Mouse (Mus musculus): ENCODE measurements at regions not wholly inside any gene's neighbourhood (a gene's known extent, or its start where the extent isn't known, plus 50 kb on each side); places are given as distances from the start of the nearest gene placed in this dataset.

DNA sequence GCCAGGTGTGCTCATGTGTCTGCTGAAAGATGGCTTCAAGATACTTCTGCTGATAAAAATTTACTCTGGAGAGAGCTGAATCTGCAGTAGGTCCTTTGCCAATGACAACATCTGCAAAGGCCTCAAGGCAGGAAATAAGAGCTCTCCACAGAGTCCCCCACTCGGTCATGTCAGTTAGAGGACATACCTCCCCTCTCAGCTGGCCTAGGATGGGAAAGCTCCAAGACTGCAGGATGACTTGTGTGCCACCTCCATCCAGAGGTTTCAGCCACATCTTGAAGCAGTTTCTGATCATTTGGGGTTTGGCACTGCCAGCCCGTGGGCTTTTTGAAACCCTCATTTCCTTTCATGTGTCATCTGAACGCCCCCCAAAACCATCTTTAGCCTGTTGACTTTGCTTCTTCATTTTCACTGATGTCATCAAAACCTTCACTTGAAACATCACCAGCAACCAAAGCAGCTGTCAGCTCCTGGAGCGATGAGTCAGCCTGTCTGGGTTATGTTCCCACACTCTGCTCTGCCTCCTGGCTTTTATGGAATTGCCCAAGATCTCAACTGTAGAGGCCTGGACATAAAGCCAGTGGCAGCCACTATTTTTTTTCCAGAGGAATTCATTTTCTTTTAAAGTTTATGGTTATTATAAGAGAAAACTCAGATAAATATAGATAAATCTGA, 256.5 kb upstream of the Tenm4 start:
- H3K9ac ChIP-seq = no peak overlapping the region
- WGBS = 15% methylated on average over 4 of the region's 4 CpGs
- peaks cover 9% of the 10 kb centered on the region for H3K4me1 ChIP-seq
- ATAC-seq (ENCODE audit: insufficient number of reproducible peaks, low FRiP score, low TSS enrichment, low read depth) = peak; percentile 75
- no peaks in the 10 kb centered on the region for H3K9me3 ChIP-seq (replicated peaks)
- H3K36me3 ChIP-seq = no peaks in the 10 kb centered on the region
- no peak overlapping the region for H3K4me3 ChIP-seq (replicated peaks)
- H3K4me2 ChIP-seq (replicated peaks) = no peak overlapping the region
- H3K27ac ChIP-seq (replicated peaks) = peak overlapping the region; percentile 61; the same call in 1 of the 2 replicates
- H3K27me3 ChIP-seq = no peaks in the 10 kb centered on the region

GRCm38 (mm10) chr7:95919932-95920331, 251.1 kb upstream of the Tenm4 start:
- ATAC-seq (ENCODE audit: insufficient number of reproducible peaks, low FRiP score, low TSS enrichment, low read depth) = no peak
- WGBS = 70% methylated on average over 3 of the region's 3 CpGs
- no peak overlapping the region for H3K4me3 ChIP-seq (replicated peaks)

GRCm38 (mm10) chr7:95924805-95925204, 246.2 kb upstream of the Tenm4 start:
- Histone ChIP-seq H3K27me3 (no peaks in the 10 kb centered on the region), H3K4me1 (no peaks in the 10 kb centered on the region), H3K36me3 (no peaks in the 10 kb centered on the region), H3K9me3 (replicated peaks) (no peaks in the 10 kb centered on the region), H3K27ac (replicated peaks) (no peak overlapping the region), H3K9ac (no peak overlapping the region), H3K4me2 (replicated peaks) (no peak overlapping the region), H3K4me3 (replicated peaks) (no peak overlapping the region)
- ATAC-seq (ENCODE audit: insufficient number of reproducible peaks, low FRiP score, low TSS enrichment, low read depth) = no peak
- 55% methylated on average over 2 of the region's 2 CpGs for WGBS

More at GRCm38 (mm10) chr7:95919932-95920331, 251.1 kb upstream of the Tenm4 start:
- Histone ChIP-seq H3K4me2 (replicated peaks) (no peak overlapping the region), H3K27me3 (no peaks in the 10 kb centered on the region), H3K4me1 (no peaks in the 10 kb centered on the region), H3K36me3 (no peaks in the 10 kb centered on the region), H3K27ac (replicated peaks) (no peak overlapping the region), H3K9me3 (replicated peaks) (no peaks in the 10 kb centered on the region), H3K9ac (no peak overlapping the region)

DNA sequence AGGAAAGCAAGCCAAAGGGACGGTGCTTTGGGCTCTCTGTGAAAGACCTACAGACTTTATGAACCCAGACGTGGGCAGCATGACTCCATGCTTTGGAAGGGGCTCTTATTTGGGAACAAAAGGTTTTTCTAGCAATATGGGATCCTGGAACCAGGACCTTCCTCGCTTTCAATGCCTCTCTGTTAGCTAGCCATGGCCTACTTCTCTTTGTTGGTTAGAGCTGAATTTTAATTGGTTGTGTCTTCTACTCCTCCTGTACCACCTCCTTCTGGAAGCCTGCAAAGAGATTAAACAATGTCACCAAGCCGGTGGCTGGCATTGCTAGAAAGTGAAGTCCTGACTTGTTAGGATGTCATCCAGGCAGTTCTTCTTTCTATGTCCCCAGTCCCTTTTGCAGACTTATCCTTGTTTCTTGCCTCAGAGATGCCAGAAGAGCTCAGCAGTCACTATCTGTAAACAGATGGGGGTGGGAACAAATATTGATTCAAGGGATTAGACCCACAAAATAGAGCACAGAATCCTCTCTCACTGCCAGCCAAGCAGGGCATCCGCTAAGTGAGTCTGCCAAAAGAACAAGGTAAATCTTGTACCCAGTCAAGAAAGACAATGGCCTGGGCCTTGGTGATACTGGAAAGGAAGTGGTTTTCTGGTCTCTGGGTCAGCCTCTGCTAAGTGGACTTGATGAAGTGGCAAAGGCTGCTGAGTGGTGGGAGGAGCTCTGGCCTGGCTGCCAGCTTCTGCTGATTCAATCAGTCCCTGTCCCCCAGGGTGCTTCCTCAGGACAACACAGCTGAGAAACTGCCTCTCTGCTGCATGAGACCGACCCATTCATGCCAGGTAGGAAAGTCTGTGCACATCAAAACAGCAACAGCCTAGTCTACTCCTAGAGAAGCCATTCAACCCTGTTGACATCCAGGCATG, 244.7 kb upstream of the Tenm4 start:
- 72% methylated on average over 6 of the region's 6 CpGs for WGBS
- no peaks in the 10 kb centered on the region for H3K27me3 ChIP-seq
- H3K9me3 ChIP-seq (replicated peaks) = no peaks in the 10 kb centered on the region
- H3K4me3 ChIP-seq (replicated peaks) = no peak overlapping the region
- no peaks in the 10 kb centered on the region for H3K4me1 ChIP-seq
- no peak overlapping the region for H3K9ac ChIP-seq
- no peak for ATAC-seq (ENCODE audit: insufficient number of reproducible peaks, low FRiP score, low TSS enrichment, low read depth)
- H3K36me3 ChIP-seq = no peaks in the 10 kb centered on the region
- H3K27ac ChIP-seq (replicated peaks) = no peak overlapping the region
- H3K4me2 ChIP-seq (replicated peaks) = no peak overlapping the region

- no peak for ATAC-seq (ENCODE audit: insufficient number of reproducible peaks, low FRiP score, low TSS enrichment, low read depth)
- H3K9ac ChIP-seq = no peak overlapping the region
- WGBS = 64% methylated on average over 5 of the region's 5 CpGs
- H3K4me1 ChIP-seq = no peaks in the 10 kb centered on the region
- no peaks in the 10 kb centered on the region for H3K27me3 ChIP-seq
- H3K36me3 ChIP-seq = no peaks in the 10 kb centered on the region
- no peaks in the 10 kb centered on the region for H3K9me3 ChIP-seq (replicated peaks)
- no peak overlapping the region for H3K4me2 ChIP-seq (replicated peaks)
- H3K27ac ChIP-seq (replicated peaks) = no peak overlapping the region
- no peak overlapping the region for H3K4me3 ChIP-seq (replicated peaks)
These were observed 234.4 kb upstream of the Tenm4 start for GRCm38 (mm10) chr7:95936599-95936998.

DNA sequence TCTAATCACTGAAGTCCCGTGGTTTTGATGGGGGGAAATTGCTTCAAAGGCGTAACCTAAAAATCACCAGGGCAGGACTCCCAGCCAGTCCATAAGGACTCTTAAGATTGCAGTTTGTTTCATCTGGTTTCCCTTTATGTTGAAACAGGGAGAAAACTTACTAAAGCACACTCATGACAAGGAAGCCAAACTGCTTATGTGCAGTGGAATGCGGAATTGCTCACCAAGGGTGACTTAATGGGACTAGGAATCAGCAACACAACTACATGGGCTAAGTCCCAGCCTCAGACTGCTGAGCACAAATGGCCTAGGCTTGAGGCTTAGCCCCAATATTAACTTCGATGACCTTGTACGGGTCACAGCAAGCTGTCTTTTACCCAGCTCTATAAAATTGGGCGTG, 227.6 kb upstream of the Tenm4 start:
- 86% methylated on average over 6 of the region's 6 CpGs for WGBS
- H3K27ac ChIP-seq (replicated peaks) = no peak overlapping the region
- ATAC-seq (ENCODE audit: insufficient number of reproducible peaks, low FRiP score, low TSS enrichment, low read depth) = no peak

GRCm38 (mm10) chr7:95952395-95952794, 218.7 kb upstream of the Tenm4 start:
- Histone ChIP-seq H3K27me3 (no peaks in the 10 kb centered on the region), H3K4me2 (replicated peaks) (no peak overlapping the region), H3K4me1 (no peaks in the 10 kb centered on the region), H3K4me3 (replicated peaks) (no peak overlapping the region), H3K9me3 (replicated peaks) (no peaks in the 10 kb centered on the region), H3K27ac (replicated peaks) (no peak overlapping the region), H3K9ac (no peak overlapping the region), H3K36me3 (no peaks in the 10 kb centered on the region)
- no peak for ATAC-seq (ENCODE audit: insufficient number of reproducible peaks, low FRiP score, low TSS enrichment, low read depth)
- WGBS = 80% methylated on average over 2 of the region's 2 CpGs

More for the DNA sequence above, 227.6 kb upstream of the Tenm4 start:
- H3K36me3 ChIP-seq = no peaks in the 10 kb centered on the region
- no peak overlapping the region for H3K4me2 ChIP-seq (replicated peaks)
- no peak overlapping the region for H3K9ac ChIP-seq
- no peak overlapping the region for H3K4me3 ChIP-seq (replicated peaks)
- no peaks in the 10 kb centered on the region for H3K27me3 ChIP-seq
- H3K9me3 ChIP-seq (replicated peaks) = no peaks in the 10 kb centered on the region
- H3K4me1 ChIP-seq = no peaks in the 10 kb centered on the region

- no peaks in the 10 kb centered on the region for H3K9me3 ChIP-seq (replicated peaks)
- no peaks in the 10 kb centered on the region for H3K36me3 ChIP-seq
- no peaks in the 10 kb centered on the region for H3K4me1 ChIP-seq
- 94% methylated on average over 2 of the region's 2 CpGs for WGBS
- no peaks in the 10 kb centered on the region for H3K27me3 ChIP-seq
- H3K27ac ChIP-seq (replicated peaks) = no peak overlapping the region
- no peak for ATAC-seq (ENCODE audit: insufficient number of reproducible peaks, low FRiP score, low TSS enrichment, low read depth)
- H3K4me2 ChIP-seq (replicated peaks) = no peak overlapping the region
- no peak overlapping the region for H3K4me3 ChIP-seq (replicated peaks)
- no peak overlapping the region for H3K9ac ChIP-seq
These were observed 216.5 kb upstream of the Tenm4 start for GRCm38 (mm10) chr7:95954511-95954910.

- WGBS = 79% methylated on average over 2 of the region's 2 CpGs
- Histone ChIP-seq H3K27me3 (no peaks in the 10 kb centered on the region), H3K9me3 (replicated peaks) (no peaks in the 10 kb centered on the region), H3K27ac (replicated peaks) (no peak overlapping the region), H3K9ac (no peak overlapping the region), H3K4me3 (replicated peaks) (no peak overlapping the region), H3K36me3 (no peaks in the 10 kb centered on the region), H3K4me2 (replicated peaks) (no peak overlapping the region), H3K4me1 (no peaks in the 10 kb centered on the region)
- ATAC-seq (ENCODE audit: insufficient number of reproducible peaks, low FRiP score, low TSS enrichment, low read depth) = no peak
These were observed 215.9 kb upstream of the Tenm4 start for GRCm38 (mm10) chr7:95955119-95955518.

DNA sequence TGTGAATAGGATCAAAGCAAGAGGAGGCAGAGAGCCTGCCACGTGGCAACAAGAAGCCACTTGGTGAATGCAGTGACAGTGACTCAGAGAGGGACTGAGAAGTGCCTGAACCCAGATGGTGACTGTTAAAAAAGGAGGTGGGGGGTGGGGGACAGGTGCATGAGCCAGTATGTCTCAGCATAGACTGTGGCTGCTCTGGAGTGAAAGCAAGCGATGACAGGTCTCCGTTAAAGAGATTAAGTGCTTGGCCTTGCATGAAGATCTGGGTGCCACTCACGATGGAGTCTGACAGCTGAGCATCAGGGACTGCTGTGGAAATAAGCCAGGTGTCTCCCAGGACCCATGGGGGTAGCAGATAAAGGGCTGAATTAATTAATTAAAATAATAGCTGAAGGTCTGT, 212.0 kb upstream of the Tenm4 start:
- Histone ChIP-seq H3K4me1 (no peaks in the 10 kb centered on the region), H3K9me3 (replicated peaks) (no peaks in the 10 kb centered on the region), H3K4me2 (replicated peaks) (no peak overlapping the region), H3K9ac (no peak overlapping the region), H3K4me3 (replicated peaks) (no peak overlapping the region), H3K27me3 (no peaks in the 10 kb centered on the region), H3K27ac (replicated peaks) (no peak overlapping the region), H3K36me3 (no peaks in the 10 kb centered on the region)
- WGBS = 64% methylated on average over 4 of the region's 4 CpGs
- ATAC-seq (ENCODE audit: insufficient number of reproducible peaks, low FRiP score, low TSS enrichment, low read depth) = peak; percentile 63; the same call in 1 of the 2 replicates

- H3K4me3 ChIP-seq (replicated peaks) = no peak overlapping the region
- no peaks in the 10 kb centered on the region for H3K36me3 ChIP-seq
- no peak for ATAC-seq (ENCODE audit: insufficient number of reproducible peaks, low FRiP score, low TSS enrichment, low read depth)
- no peaks in the 10 kb centered on the region for H3K4me1 ChIP-seq
- no peak overlapping the region for H3K9ac ChIP-seq
- no peaks in the 10 kb centered on the region for H3K27me3 ChIP-seq
- no peak overlapping the region for H3K27ac ChIP-seq (replicated peaks)
- H3K9me3 ChIP-seq (replicated peaks) = no peaks in the 10 kb centered on the region
- WGBS = 76% methylated on average over 7 of the region's 7 CpGs
- H3K4me2 ChIP-seq (replicated peaks) = no peak overlapping the region
These were observed 199.2 kb upstream of the Tenm4 start for GRCm38 (mm10) chr7:95971863-95972262.

All from embryonic facial prominence, embryonic 15.5 days (tissue).